Comparison of ENCODE assay signal across 8 mouse cellular contexts in genomic region chrX:57392367-57393246, GRCm38 (mm10). TPM values are rescaled to one million over a fixed set of nuclear protein-coding genes. Genes with fewer than 3 reads are reported as not detected.
DNase-seq lines count a peak whose midpoint lies in the region; ATAC-seq and TF ChIP-seq lines count a peak whose summit lies in the region.

Gene Rbmx (minus strand): TSS chrX:57393036.

- no peaks in the 10 kb centered on the region for H3K9me3 ChIP-seq in heart, embryonic 12.5 days (replicated peaks)
- H3K9me3 ChIP-seq in kidney, postnatal 0 days (replicated peaks; ENCODE audit: low read length): no peaks in the 10 kb centered on the region
- H3K9me3 ChIP-seq in liver, embryonic 11.5 days (ENCODE audit: control insufficient read depth, low read length): no peaks in the 10 kb centered on the region
- H3K9me3 ChIP-seq in stomach, embryonic 14.5 days (ENCODE audit: control insufficient read depth, low read depth, low read length): no peaks in the 10 kb centered on the region

- peak within 1 kb of the TSS; percentile 80 for H3K9ac ChIP-seq in heart, embryonic 12.5 days
- H3K9ac ChIP-seq in kidney, postnatal 0 days (ENCODE audit: low read depth, low read length): peak within 1 kb of the TSS; percentile 70
- H3K9ac ChIP-seq in liver, embryonic 11.5 days (ENCODE audit: low read depth, low read length): peak within 1 kb of the TSS; percentile 79
- H3K9ac ChIP-seq in stomach, embryonic 14.5 days (replicated peaks; ENCODE audit: low read depth, low read length): peak within 1 kb of the TSS; percentile 63

- H3K27ac ChIP-seq in heart, embryonic 12.5 days (ENCODE audit: poor library complexity, severe bottlenecking): peak within 1 kb of the TSS; percentile 96
- peak within 1 kb of the TSS; percentile 92 for H3K27ac ChIP-seq in kidney, postnatal 0 days
- peak within 1 kb of the TSS; percentile 88 for H3K27ac ChIP-seq in liver, embryonic 11.5 days (ENCODE audit: low read depth, low read length)
- peak within 1 kb of the TSS; percentile 95 for H3K27ac ChIP-seq in stomach, embryonic 14.5 days (ENCODE audit: low read length)

- peak; percentile 94 for ATAC-seq in erythroid progenitor cell, adult 5-6 weeks (replicated peaks; ENCODE audit: low FRiP score, poor library complexity, severe bottlenecking)
- peak; percentile 93 for ATAC-seq in heart, embryonic 12.5 days (ENCODE audit: insufficient number of reproducible peaks, low FRiP score)
- ATAC-seq in kidney, postnatal 0 days (replicated peaks; ENCODE audit: low FRiP score, low read depth): peak; percentile 97
- peak; percentile 90 for ATAC-seq in liver, embryonic 11.5 days (replicated peaks; ENCODE audit: low FRiP score)
- peak; percentile 97 for ATAC-seq in stomach, embryonic 14.5 days (ENCODE audit: insufficient number of reproducible peaks, insufficient read depth, low FRiP score, low read depth)

- H3K4me2 ChIP-seq in heart, embryonic 12.5 days: peak within 1 kb of the TSS; percentile 50
- H3K4me2 ChIP-seq in kidney, postnatal 0 days (ENCODE audit: low read length): peak within 1 kb of the TSS; percentile 50
- H3K4me2 ChIP-seq in liver, embryonic 11.5 days: peak within 1 kb of the TSS; percentile 61
- H3K4me2 ChIP-seq in stomach, embryonic 14.5 days (replicated peaks; ENCODE audit: low read depth, low read length): peak within 1 kb of the TSS; percentile 40

- H3K27me3 ChIP-seq in heart, embryonic 12.5 days (replicated peaks): no peaks in the 10 kb centered on the region
- no peaks in the 10 kb centered on the region for H3K27me3 ChIP-seq in kidney, postnatal 0 days (ENCODE audit: insufficient read depth, low read length)
- no peaks in the 10 kb centered on the region for H3K27me3 ChIP-seq in liver, embryonic 11.5 days (replicated peaks; ENCODE audit: control insufficient read depth, insufficient read depth, low read length)
- H3K27me3 ChIP-seq in stomach, embryonic 14.5 days (ENCODE audit: control insufficient read depth, insufficient read depth, low read length): no peaks in the 10 kb centered on the region

- H3K4me1 ChIP-seq in heart, embryonic 12.5 days (replicated peaks): no peaks in the 10 kb centered on the region
- H3K4me1 ChIP-seq in kidney, postnatal 0 days (replicated peaks; ENCODE audit: insufficient read depth, low read length): no peaks in the 10 kb centered on the region
- no peaks in the 10 kb centered on the region for H3K4me1 ChIP-seq in liver, embryonic 11.5 days (replicated peaks; ENCODE audit: control insufficient read depth, insufficient read depth, low read length)
- no peaks in the 10 kb centered on the region for H3K4me1 ChIP-seq in stomach, embryonic 14.5 days (ENCODE audit: control insufficient read depth, insufficient read depth, low read length)

- DNase-seq in CD4-positive helper T cell, adult 2 months (ENCODE audit: low read depth, low spot score): peak; percentile 92
- DNase-seq in brain, embryonic 18.5 days (ENCODE audit: low read depth, low spot score): peak; percentile 89
- peak; percentile 96 for DNase-seq in kidney, postnatal 0 days (ENCODE audit: low spot score)
- peak; percentile 64 for DNase-seq in liver, embryonic 11.5 days (ENCODE audit: low spot score)
- peak; percentile 91 for DNase-seq in naive thymus-derived CD4-positive, alpha-beta T cell, adult 2 months (ENCODE audit: low read depth)

- H3K4me3 ChIP-seq in heart, embryonic 12.5 days: peak within 1 kb of the TSS; percentile 63
- peak within 1 kb of the TSS; percentile 53 for H3K4me3 ChIP-seq in kidney, postnatal 0 days (replicated peaks; ENCODE audit: low read depth, low read length)
- peak within 1 kb of the TSS; percentile 64 for H3K4me3 ChIP-seq in liver, embryonic 11.5 days (ENCODE audit: low read depth, low read length)
- H3K4me3 ChIP-seq in stomach, embryonic 14.5 days (ENCODE audit: low read depth, low read length): peak within 1 kb of the TSS; percentile 50

- H3K36me3 ChIP-seq in heart, embryonic 12.5 days: peaks cover 17% of the 10 kb centered on the region
- no peaks in the 10 kb centered on the region for H3K36me3 ChIP-seq in kidney, postnatal 0 days (ENCODE audit: insufficient read depth, low read length)
- peaks cover 13% of the 10 kb centered on the region for H3K36me3 ChIP-seq in liver, embryonic 11.5 days (ENCODE audit: control insufficient read depth, insufficient read depth, low read length)
- H3K36me3 ChIP-seq in stomach, embryonic 14.5 days (ENCODE audit: control insufficient read depth, insufficient read depth, low read length): peaks cover 7% of the 10 kb centered on the region

- 13% methylated on average over 50 of the region's 50 CpGs for WGBS in heart, embryonic 12.5 days
- 23% methylated on average over 50 of the region's 50 CpGs for WGBS in kidney, postnatal 0 days
- 14% methylated on average over 50 of the region's 50 CpGs for WGBS in liver, embryonic 11.5 days
- 16% methylated on average over 50 of the region's 50 CpGs for WGBS in stomach, embryonic 14.5 days

- no peak for TF ChIP-seq CTCF in kidney, postnatal 0 days (IDR thresholded peaks at IDR 0.05; ENCODE audit: low read depth)

RNA-seq across cellular contexts. Expression of gene Rbmx, which starts in this region (rescaled TPM):
- 34.8 and 42.2 TPM in 2 replicates for total RNA-seq in erythroid progenitor cell, adult 5-6 weeks (2015; ENCODE audit: low replicate concordance)
- total RNA-seq in erythroid progenitor cell, adult 5-6 weeks (2017; ENCODE audit: low replicate concordance): 24.8 and 27.2 TPM in 2 replicates
- 87.5 and 93.0 TPM in 2 replicates for polyA plus RNA-seq in heart, embryonic 12.5 days (2016; fragmentation: Nextera tagmentation; extraction: Ambion mirVana)
- polyA plus RNA-seq in kidney, postnatal 0 days (2015; fragmentation: Nextera tagmentation; extraction: Ambion mirVana): 102 and 107 TPM in 2 replicates
- 69.2 and 71.6 TPM in 2 replicates for polyA plus RNA-seq in liver, embryonic 11.5 days (2014; fragmentation: Nextera tagmentation; extraction: Ambion mirVana)
- 134 and 139 TPM in 2 replicates for polyA plus RNA-seq in stomach, embryonic 14.5 days (2014; fragmentation: Nextera tagmentation; extraction: Ambion mirVana)

Comparison
In these comparisons a context has a peak if more than half of its experiments do, and no peak if none do; other contexts are left out.
1. Peak in every context shown above with its lines: DNase-seq, ATAC-seq, H3K4me3 ChIP-seq and H3K27ac ChIP-seq.